Mouse (Mus musculus): Measurements from ENCODE around the gene Bbof1. TPM values are rescaled to one million over a fixed set of nuclear protein-coding genes. Genes with fewer than 3 reads are reported as not detected.

The Bbof1 gene
- 830 TPM for polyA plus RNA-seq (2014; fragmentation: Illumina TruSeq; extraction: RNeasy Lipid Tissue Mini Kit (QIAGEN cat#74804); ENCODE audit: low read depth, low replicate concordance)

DNA sequence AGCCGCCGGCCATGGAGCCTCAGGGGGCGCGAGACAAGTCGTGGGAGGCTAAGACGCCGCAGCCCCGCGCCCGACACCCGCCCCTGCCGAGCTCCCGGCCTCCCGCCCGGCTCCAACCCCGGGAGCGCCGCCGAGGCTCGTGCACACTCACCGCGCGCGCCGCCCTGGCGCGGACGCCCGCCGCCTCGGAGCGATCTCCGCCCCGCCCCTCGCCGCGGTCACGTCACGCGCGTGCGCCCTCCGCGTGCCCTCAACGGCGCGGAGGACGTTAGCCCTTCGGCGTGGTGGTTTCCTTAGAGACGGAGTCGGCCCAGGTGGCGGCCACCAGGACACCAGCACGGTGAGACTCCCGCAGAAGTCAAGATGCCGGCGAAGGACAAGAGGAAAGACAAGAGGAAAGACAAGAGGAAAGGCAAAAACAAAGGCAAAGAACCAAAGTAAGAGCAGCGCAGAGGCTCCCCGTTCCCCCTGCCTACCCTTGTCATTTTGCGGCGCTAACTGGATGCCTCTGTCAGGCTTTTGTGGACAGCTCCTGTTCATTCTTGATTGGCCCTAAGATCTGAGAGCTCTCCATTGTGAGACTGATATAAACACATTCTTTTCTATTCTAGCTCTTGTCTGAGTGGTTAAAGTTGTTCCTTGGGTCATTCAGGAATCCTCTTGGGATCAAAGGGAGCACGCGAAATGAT is at the start of gene Bbof1, which contains the start of gene Entpd5:
Bbof1 (plus strand) TSS at position 253 of the 689 bp plus-strand sequence.
Entpd5 (minus strand) TSS at position 211 of the 689 bp plus-strand sequence.

DNA sequence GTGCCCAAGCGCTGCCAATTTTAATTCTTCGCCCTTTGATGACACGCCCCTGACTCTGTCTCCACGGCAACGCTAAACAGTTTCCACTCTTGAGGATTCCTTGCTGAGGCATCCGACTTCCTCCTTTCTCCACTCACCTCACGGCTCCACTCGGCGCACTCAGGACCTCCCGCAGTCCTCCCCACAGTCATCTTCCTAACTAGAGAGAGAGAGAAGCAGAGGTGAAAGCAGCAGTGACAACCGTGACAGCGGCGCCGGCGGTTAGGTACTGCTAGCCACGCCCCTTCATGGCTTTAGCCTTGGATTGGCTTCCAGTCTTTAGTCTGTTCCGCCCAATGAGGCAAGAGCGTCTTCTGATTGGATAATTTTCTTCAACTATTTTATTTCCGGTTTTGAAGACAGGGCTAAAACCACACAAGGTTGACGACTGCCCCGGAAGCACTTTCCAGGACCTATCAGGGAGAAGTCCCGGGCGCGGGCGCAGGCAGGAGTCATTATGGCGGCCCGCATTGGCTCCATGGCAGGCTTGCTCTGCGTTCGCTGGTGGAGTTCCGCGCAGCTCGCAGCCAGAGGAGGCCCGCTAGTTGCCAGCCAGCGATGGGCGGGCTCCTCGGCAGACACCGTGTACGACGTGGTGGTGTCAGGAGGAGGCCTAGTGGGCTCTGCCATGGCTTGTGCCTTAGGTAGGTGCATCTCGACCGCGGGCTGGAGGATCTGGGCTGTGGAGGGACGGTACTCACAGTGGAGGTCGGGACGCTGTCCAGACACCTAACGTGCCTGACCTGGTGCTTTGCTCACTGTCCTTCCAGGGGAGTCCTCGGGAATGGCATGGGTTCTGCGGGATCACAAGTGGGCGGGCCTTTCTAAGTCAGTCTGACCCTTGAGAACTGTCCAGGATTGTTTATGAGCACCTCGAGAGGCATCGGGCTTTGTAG is 47.0 kb upstream of the Bbof1 start, which contains the start of the genes Coq6 and Fam161b:
Coq6 (plus strand) TSS at position 103 of the 935 bp plus-strand sequence.
Fam161b (minus strand) TSS at position 279 of the 935 bp plus-strand sequence.

DNA sequence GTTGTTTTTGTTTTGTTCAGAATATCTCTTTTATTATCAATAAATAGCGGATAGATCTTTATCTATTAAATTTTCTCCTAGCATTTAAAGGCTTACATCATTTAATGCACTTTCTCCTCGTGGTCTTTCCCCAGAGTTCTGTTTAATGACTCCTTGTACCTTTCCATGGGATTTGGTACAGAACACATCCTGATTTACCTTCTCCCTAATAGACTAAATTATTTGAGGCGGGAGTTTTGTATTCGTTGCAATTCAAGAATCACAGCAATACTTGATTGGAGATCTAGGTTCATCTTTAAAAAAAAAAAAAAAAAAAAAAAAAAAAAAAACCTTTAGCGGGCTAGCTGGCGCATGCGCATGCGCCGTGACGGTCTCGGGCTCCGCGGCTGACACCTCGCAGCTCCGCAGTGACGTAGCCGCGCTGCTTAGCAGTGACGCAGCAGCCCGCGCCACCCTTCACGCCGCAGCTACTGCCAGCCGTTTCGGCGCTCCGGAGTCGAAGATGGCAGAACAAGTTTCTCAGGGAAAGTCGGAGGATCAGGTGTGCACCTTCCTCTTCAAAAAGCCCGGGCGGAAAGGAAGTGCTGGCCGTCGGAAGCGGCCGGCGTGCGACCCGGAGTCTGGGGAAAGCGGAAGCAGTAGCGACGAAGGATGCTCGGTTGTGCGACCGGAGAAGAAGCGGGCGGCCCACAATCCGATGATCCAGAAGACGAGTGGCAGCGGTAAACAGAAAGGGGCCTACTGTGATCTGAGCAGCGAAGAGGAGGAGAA is 8.1 kb downstream of the Bbof1 start, which contains the start of gene Rnf113a2:
Rnf113a2 (plus strand) TSS at position 363 of the 771 bp plus-strand sequence.

DNA sequence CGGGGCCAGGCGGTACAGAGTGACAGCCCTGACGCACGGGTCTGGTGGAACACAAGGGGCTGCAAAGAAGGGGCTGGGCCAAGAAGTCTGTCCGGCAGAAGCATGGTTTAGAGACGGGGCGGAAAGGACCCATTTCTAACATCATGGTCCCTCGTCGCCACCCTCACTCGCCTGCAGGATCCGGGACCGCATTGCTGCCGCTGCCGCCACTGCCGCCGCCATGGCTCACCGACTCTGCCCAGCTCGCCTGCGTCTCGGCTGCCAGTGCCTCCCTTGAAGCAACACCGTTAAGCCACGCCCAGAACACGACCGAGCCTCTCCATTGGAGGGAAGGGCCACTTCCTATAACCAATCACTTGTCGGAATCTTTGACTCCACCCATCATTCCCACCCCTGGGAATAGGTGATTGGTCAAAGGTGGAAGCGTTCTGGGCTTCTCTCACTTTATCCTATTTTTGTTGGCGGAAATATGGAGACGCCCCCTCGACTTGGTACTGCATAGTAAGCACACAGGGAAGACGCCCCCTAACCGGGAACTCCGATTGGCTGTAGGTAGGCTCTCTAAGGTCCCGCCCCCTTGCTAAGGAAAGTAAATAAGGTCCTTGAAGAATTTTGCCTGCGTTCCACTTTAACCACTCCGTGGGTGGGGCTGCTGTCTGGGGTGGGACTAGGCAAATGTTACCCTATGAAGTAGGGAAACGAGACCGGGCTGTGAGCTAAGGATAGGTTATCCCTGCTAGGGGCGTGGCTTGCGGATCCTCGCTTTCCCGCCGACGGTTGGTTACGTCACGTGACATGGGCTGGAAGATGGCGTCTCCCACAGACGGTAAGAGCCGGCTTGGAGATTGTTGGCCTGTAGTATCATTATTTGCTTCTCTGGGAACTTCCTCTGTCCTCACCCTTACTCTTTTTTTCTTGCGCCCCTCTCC is 42.1 kb downstream of the Bbof1 start, which contains the start of the genes Aldh6a1 and Lin52:
Aldh6a1 (minus strand) TSS at position 287 of the 929 bp plus-strand sequence.
Lin52 (plus strand) TSS at position 705 of the 929 bp plus-strand sequence.

Other genes starting within 250 kb of the Bbof1 start
- 0.69 TPM for gene Elmsan1, start 190.2 kb upstream of the Bbof1 start, polyA plus RNA-seq (2014; fragmentation: Illumina TruSeq; extraction: RNeasy Lipid Tissue Mini Kit (QIAGEN cat#74804); ENCODE audit: low read depth, low replicate concordance)
- 18.5 TPM for gene Ptgr2, start 123.8 kb upstream of the Bbof1 start, polyA plus RNA-seq (2014; fragmentation: Illumina TruSeq; extraction: RNeasy Lipid Tissue Mini Kit (QIAGEN cat#74804); ENCODE audit: low read depth, low replicate concordance)
- 22.8 TPM for gene Zfp410, start 92.2 kb upstream of the Bbof1 start, polyA plus RNA-seq (2014; fragmentation: Illumina TruSeq; extraction: RNeasy Lipid Tissue Mini Kit (QIAGEN cat#74804); ENCODE audit: low read depth, low replicate concordance)
- gene Coq6, start 47.4 kb upstream of the Bbof1 start, polyA plus RNA-seq (2014; fragmentation: Illumina TruSeq; extraction: RNeasy Lipid Tissue Mini Kit (QIAGEN cat#74804); ENCODE audit: low read depth, low replicate concordance), result 2.8 TPM
- 22.1 TPM for gene Fam161b, start 47.2 kb upstream of the Bbof1 start, polyA plus RNA-seq (2014; fragmentation: Illumina TruSeq; extraction: RNeasy Lipid Tissue Mini Kit (QIAGEN cat#74804); ENCODE audit: low read depth, low replicate concordance)
- gene Entpd5, start within 50 bp of the Bbof1 start, polyA plus RNA-seq (2014; fragmentation: Illumina TruSeq; extraction: RNeasy Lipid Tissue Mini Kit (QIAGEN cat#74804); ENCODE audit: low read depth, low replicate concordance), result 24.3 TPM
- gene Rnf113a2, start 8.1 kb downstream of the Bbof1 start, polyA plus RNA-seq (2014; fragmentation: Illumina TruSeq; extraction: RNeasy Lipid Tissue Mini Kit (QIAGEN cat#74804); ENCODE audit: low read depth, low replicate concordance), result 22.0 TPM
- gene Aldh6a1, start 41.9 kb downstream of the Bbof1 start, polyA plus RNA-seq (2014; fragmentation: Illumina TruSeq; extraction: RNeasy Lipid Tissue Mini Kit (QIAGEN cat#74804); ENCODE audit: low read depth, low replicate concordance), result 48.4 TPM
- gene Lin52, start 42.4 kb downstream of the Bbof1 start, polyA plus RNA-seq (2014; fragmentation: Illumina TruSeq; extraction: RNeasy Lipid Tissue Mini Kit (QIAGEN cat#74804); ENCODE audit: low read depth, low replicate concordance), result 29.9 TPM
- gene Vsx2, start 160.7 kb downstream of the Bbof1 start, polyA plus RNA-seq (2014; fragmentation: Illumina TruSeq; extraction: RNeasy Lipid Tissue Mini Kit (QIAGEN cat#74804); ENCODE audit: low read depth, low replicate concordance), result not detected
- gene Abcd4, start 208.3 kb downstream of the Bbof1 start, polyA plus RNA-seq (2014; fragmentation: Illumina TruSeq; extraction: RNeasy Lipid Tissue Mini Kit (QIAGEN cat#74804); ENCODE audit: low read depth, low replicate concordance), result 0.07 TPM
- not detected for gene Vrtn, start 231.9 kb downstream of the Bbof1 start, polyA plus RNA-seq (2014; fragmentation: Illumina TruSeq; extraction: RNeasy Lipid Tissue Mini Kit (QIAGEN cat#74804); ENCODE audit: low read depth, low replicate concordance)

All from testis, adult 10 weeks (tissue).